Mouse (Mus musculus) midbrain, embryonic 15.5 days (tissue): ENCODE results near the gene Oprm1. TPM values are rescaled to one million over a fixed set of nuclear protein-coding genes. Genes with fewer than 3 reads are reported as not detected.

ENCODE experiments used
- ATAC-seq: fragments of 200-750 bp; cut with Nextera tagmentation; replicated peaks from 2 replicates; pipeline ENCODE4 v1.8.0; 2017; ENCODE audit warnings: moderate TSS enrichment
- H3K27ac ChIP-seq: fragments of 300-500 bp; sonication (generic); 2 replicates; pipeline ENCODE4 v1.5.1; 2015; ENCODE audit warnings: mild to moderate bottlenecking, inconsistent platforms
- H3K27me3 ChIP-seq: fragments of 300-500 bp; sonication (generic); replicated peaks from 2 replicates; pipeline ENCODE4 v1.6.1; 2015; ENCODE audit warnings: inconsistent platforms
- H3K36me3 ChIP-seq: fragments of 300-500 bp; sonication (generic); replicated peaks from 2 replicates; pipeline ENCODE4 v1.6.1; 2015; ENCODE audit warnings: inconsistent platforms
- H3K4me1 ChIP-seq: fragments of 300-500 bp; sonication (generic); 2 replicates; pipeline ENCODE4 v1.6.1; 2015; ENCODE audit warnings: inconsistent platforms
- H3K4me2 ChIP-seq: fragments of 300-500 bp; sonication (generic); 2 replicates; pipeline ENCODE4 v1.6.1; 2015; ENCODE audit warnings: inconsistent platforms, mild to moderate bottlenecking, moderate library complexity
- H3K4me3 ChIP-seq: fragments of 300-500 bp; sonication (generic); 2 replicates; pipeline ENCODE4 v1.5.1; 2015; ENCODE audit warnings: mild to moderate bottlenecking, inconsistent platforms
- H3K9ac ChIP-seq: fragments of 300-500 bp; sonication (generic); 2 replicates; pipeline ENCODE4 v1.6.1; 2015; ENCODE audit warnings: mild to moderate bottlenecking, inconsistent platforms
- H3K9me3 ChIP-seq: fragments of 300-500 bp; sonication (generic); 2 replicates; pipeline ENCODE4 v1.6.1; 2016; ENCODE audit warnings: inconsistent platforms
- WGBS: fragments of 180-500 bp; shearing (Covaris S2); methylation state at CpG from one replicate; pipeline ENCODE4 v1.1.7; 2015; ENCODE audit warnings: mixed read lengths; 5-methylcytosine and 5-hydroxymethylcytosine counted together
- polyA plus RNA-seq: library from polyadenylated mRNA; unstranded; fragments of >200 nt; fragmentation: Nextera tagmentation; extraction: Ambion mirVana; gene quantifications from 2 replicates; pipeline ENCODE4 v1.2.1, GENCODE M21; 2015

Gene Oprm1
- polyA plus RNA-seq, 1 experiment from 2014 or later = 2.1 TPM

DNA sequence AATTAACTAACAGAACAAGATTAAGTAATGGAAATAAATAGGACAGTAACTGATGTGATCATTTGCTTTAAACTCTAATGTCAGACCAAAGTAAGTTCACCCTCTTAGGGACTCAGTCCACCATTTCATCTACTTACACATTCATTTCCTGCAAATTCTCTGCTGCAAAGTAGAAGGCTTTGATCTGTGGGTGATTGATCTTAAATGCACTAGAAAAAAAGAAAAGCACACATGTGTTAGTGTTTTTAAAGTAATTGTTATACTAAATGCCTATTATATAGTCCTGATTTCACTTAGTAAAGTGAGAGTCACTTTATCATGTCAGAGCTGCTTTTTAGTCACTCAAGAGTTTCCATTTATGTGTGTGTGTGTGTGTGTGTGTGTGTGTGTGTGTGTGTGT lies 196.2 kb downstream of the Oprm1 start:
- H3K4me2 ChIP-seq = no peak overlapping the region
- H3K4me3 ChIP-seq = no peak overlapping the region
- H3K36me3 ChIP-seq = no peaks in the 10 kb centered on the region
- no peaks in the 10 kb centered on the region for H3K9me3 ChIP-seq
- no peak overlapping the region for H3K9ac ChIP-seq
- H3K27me3 ChIP-seq = no peaks in the 10 kb centered on the region
- no peak for ATAC-seq
- no peak overlapping the region for H3K27ac ChIP-seq
- no peaks in the 10 kb centered on the region for H3K4me1 ChIP-seq

DNA sequence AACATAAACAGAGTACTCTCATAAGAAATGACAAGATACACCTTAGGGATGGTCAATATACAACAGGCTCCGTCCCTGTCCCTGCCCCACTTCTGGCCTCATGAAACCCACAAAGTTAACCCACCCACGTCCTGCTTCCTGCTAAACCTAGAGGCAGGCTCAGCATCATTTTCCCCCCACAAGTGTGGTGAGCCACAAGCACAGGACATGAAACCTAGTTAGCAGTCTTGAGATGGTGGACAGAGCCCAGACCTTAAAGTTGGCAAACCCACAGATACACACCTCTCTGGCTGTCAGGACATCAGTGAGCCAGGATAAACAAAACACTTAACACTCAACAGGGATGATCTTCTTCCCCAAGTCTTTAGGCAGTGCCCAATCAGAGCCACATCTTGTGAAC lies 198.1 kb downstream of the Oprm1 start:
- Histone ChIP-seq H3K4me2 (no peak overlapping the region), H3K9me3 (no peaks in the 10 kb centered on the region), H3K36me3 (no peaks in the 10 kb centered on the region), H3K4me3 (no peak overlapping the region), H3K4me1 (no peaks in the 10 kb centered on the region), H3K27me3 (no peaks in the 10 kb centered on the region), H3K27ac (no peak overlapping the region), H3K9ac (no peak overlapping the region)
- WGBS = 95% methylated on average over 2 of the region's 2 CpGs
- no peak for ATAC-seq

DNA sequence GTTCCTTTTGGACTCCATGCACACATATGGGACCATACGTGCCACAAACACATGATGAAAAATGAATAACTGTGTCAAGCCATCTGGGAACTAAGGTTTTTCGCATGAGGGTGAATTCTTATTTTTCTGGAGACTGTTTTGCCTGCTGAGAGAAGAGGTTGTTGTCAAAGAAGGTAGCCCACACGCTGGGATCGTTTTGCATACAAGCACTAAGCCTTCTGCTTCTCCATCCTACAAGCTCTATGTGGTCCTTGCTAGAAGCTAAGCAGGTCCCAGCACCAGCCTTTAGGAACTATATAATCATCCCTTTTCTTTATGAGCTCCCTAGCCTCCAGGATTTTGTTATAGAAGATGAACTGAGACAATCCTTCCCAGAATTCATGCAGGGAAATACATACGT lies 200.5 kb downstream of the Oprm1 start:
- no peaks in the 10 kb centered on the region for H3K36me3 ChIP-seq
- no peak overlapping the region for H3K27ac ChIP-seq
- no peak overlapping the region for H3K9ac ChIP-seq
- no peak for ATAC-seq
- no peaks in the 10 kb centered on the region for H3K27me3 ChIP-seq
- H3K9me3 ChIP-seq = no peaks in the 10 kb centered on the region
- 80% methylated on average over 5 of the region's 5 CpGs for WGBS
- H3K4me2 ChIP-seq = no peak overlapping the region
- H3K4me1 ChIP-seq = no peaks in the 10 kb centered on the region
- no peak overlapping the region for H3K4me3 ChIP-seq

DNA sequence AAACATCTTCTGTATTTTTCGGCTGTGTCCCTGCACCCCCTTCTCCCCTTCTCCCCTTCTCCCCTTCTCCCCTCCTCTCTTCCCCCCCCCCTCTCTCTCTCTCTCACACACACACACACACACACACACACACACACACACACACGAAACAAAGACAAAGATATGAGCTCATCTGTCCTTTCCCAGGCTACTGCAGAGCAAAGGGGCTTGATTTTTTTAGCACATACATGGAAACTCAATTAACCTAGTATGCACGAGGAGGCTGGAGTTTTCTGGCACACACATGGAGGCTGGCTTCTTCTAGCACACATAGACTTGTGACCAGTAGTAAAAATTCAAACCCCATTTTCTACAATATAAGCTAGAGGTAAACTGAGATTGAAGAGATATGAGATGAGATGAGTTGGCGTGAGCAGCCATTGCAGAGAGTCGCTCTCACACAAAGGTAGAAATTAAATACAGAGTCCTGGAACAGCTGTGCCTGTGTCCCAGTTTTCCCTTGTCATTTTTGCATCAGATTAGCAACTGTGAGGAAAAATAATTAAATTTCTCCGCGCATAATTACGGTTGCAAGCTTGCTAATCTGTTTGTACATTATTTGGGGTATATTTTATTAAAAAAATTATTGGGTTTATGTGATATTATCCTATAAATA lies 209.4 kb downstream of the Oprm1 start:
- no peak overlapping the region for H3K4me3 ChIP-seq
- H3K27ac ChIP-seq = no peak overlapping the region
- H3K4me2 ChIP-seq = no peak overlapping the region
- H3K36me3 ChIP-seq = no peaks in the 10 kb centered on the region
- no peaks in the 10 kb centered on the region for H3K27me3 ChIP-seq
- H3K4me1 ChIP-seq = no peaks in the 10 kb centered on the region
- WGBS = 73% methylated on average over 8 of the region's 8 CpGs
- H3K9ac ChIP-seq = no peak overlapping the region
- no peaks in the 10 kb centered on the region for H3K9me3 ChIP-seq
- ATAC-seq = 0 out of 2 replicates have a peak, but pooled peaks have one; percentile 63

DNA sequence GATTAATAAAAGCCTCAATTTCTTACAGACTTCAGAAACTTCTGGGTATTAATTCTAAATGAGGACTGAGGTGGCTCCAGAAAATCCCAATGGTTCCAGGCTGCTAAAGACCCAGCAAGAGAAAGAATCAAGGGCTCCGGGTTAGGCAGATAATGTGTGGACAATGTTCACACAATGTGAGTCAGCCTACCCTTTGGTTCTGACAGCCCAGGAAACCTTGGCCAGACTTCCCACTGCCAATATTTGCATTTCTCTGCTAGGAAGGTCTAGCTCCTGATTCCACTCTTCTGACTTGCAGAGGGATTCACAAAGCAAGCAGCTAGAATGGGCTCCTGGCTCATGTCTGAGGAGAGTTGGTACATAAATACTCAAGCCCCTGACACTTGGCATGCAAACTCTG lies 210.0 kb downstream of the Oprm1 start:
- Histone ChIP-seq H3K4me3 (no peak overlapping the region), H3K4me1 (no peaks in the 10 kb centered on the region), H3K27ac (no peak overlapping the region), H3K27me3 (no peaks in the 10 kb centered on the region), H3K9ac (no peak overlapping the region), H3K36me3 (no peaks in the 10 kb centered on the region), H3K9me3 (no peaks in the 10 kb centered on the region), H3K4me2 (no peak overlapping the region)
- WGBS = 70% methylated on average over 1 of the region's 1 CpGs
- ATAC-seq = no peak

DNA sequence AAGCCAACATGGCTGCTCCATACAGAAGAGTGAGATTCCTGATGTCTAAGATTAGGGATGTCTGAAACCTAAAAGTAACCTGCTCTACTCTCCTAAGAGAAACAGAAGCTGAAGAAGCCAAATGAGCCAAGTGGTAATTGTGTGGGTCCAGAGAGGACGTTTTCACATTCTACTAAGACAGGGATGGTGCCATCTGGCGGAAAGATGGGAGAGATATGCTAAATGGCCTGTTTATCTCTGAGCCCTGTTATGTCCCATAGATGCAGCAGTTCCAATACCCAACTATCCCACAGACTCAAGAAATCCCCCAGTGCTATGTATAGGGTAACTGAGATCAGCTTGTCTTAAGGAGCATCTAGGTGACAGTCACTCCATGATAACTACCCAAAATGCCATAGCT lies 219.5 kb downstream of the Oprm1 start:
- Histone ChIP-seq H3K4me2 (no peak overlapping the region), H3K9ac (no peak overlapping the region), H3K4me3 (no peak overlapping the region), H3K36me3 (no peaks in the 10 kb centered on the region), H3K9me3 (no peaks in the 10 kb centered on the region), H3K4me1 (0 out of 2 replicates have a peak, but pooled peaks cover 6% of the 10 kb centered on the region), H3K27ac (no peak overlapping the region), H3K27me3 (no peaks in the 10 kb centered on the region)
- no peak for ATAC-seq
- 76% methylated on average over 2 of the region's 2 CpGs for WGBS

DNA sequence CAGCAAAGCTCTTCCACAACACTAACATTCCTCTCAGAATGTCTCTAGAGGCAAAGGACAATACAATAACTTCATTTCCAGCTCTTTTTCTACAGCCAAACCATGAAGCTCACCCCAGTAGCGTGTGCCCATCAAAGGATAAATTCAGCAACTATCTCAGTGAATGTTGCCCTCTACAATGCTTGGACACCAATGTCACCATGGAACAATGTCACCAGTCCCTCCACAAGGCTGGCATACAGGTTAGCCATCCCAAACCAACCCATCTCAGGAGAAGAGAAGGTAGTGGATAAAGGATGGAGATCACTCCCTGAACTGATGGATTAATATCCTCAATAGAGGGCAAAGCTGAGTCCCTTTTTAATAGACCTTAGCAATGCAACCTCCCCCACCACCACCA lies 220.4 kb downstream of the Oprm1 start:
- no peaks in the 10 kb centered on the region for H3K36me3 ChIP-seq
- H3K27ac ChIP-seq = no peak overlapping the region
- no peak overlapping the region for H3K9ac ChIP-seq
- H3K9me3 ChIP-seq = no peaks in the 10 kb centered on the region
- H3K4me1 ChIP-seq = 0 out of 2 replicates have a peak, but pooled peaks cover 6% of the 10 kb centered on the region
- ATAC-seq = no peak
- no peak overlapping the region for H3K4me2 ChIP-seq
- WGBS = 93% methylated on average over 1 of the region's 1 CpGs
- H3K4me3 ChIP-seq = no peak overlapping the region
- H3K27me3 ChIP-seq = no peaks in the 10 kb centered on the region

DNA sequence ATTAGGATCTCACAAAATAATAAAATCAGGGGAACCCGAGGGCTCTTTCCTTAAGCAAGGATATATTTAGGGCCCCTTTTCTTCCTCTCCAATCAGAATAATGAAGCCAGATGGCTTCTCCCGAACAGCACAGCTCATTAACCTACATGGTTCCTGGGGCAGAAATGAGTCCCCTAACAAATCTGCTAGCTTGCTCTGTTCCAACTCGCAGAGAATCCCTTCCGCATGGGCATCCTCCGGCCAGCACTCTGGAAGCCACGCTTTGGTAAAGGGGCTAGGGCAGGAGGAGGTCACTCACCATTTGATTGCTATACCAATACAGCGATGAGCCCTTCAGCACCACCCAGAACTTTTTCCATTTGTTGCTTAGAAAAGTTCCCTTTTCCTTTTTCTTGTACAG lies 220.9 kb downstream of the Oprm1 start:
- Histone ChIP-seq H3K27me3 (no peaks in the 10 kb centered on the region), H3K4me2 (peak overlapping the region; percentile 53), H3K27ac (no peak overlapping the region), H3K9ac (no peak overlapping the region), H3K36me3 (no peaks in the 10 kb centered on the region), H3K4me3 (peak overlapping the region; percentile 34), H3K4me1 (0 out of 2 replicates have a peak, but pooled peaks cover 6% of the 10 kb centered on the region), H3K9me3 (no peaks in the 10 kb centered on the region)
- 65% methylated on average over 7 of the region's 7 CpGs for WGBS
- peak; percentile 59 for ATAC-seq

DNA sequence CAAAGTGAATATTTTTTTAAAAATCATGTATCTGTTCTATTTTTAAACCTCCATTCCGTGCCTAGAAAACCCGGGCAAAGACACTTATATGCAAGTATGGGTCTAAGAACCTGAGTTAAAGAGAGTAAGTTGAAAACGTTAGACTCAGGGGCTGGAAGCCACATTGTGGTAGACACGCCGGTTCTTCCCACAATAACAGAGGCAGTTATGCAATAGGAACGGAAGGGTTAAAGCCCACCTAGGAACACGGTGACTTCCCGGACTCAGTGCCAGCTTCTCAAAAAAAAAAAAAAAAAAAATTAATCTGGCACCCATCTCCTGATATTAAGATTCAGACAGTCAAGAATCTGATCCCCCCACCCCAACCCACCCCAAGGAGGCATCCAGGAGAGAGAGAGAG lies 221.5 kb downstream of the Oprm1 start:
- peak; percentile 70 for ATAC-seq
- peak overlapping the region; percentile 53; the same call in 1 of the 2 replicates for H3K27ac ChIP-seq

DNA sequence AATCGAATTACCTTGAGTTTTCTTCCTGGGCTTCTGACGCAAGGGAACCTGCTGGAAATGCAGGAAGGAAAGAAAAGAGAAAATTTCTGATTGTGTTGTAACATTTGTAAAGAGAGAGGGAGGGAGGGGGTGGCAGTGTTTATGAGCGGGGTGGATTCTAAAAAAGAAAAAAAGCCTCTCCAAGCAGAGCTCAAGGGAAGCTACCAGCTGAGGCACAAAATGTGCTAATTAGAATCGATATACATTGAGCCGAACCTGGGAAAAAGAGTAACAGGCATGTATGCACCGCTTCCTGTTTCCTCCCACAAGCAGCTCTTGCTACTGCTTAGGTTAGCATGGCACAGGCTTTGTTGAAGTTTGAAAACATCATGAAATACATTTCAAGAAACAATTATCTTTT lies 221.9 kb downstream of the Oprm1 start:
- H3K9me3 ChIP-seq = no peaks in the 10 kb centered on the region
- peak overlapping the region; percentile 34 for H3K4me3 ChIP-seq
- H3K4me1 ChIP-seq = 0 out of 2 replicates have a peak, but pooled peaks cover 6% of the 10 kb centered on the region
- no peaks in the 10 kb centered on the region for H3K27me3 ChIP-seq
- 15% methylated on average over 6 of the region's 6 CpGs for WGBS
- H3K36me3 ChIP-seq = no peaks in the 10 kb centered on the region
- H3K9ac ChIP-seq = peak overlapping the region; percentile 37
- ATAC-seq = peak; percentile 76
- peak overlapping the region; percentile 53 for H3K4me2 ChIP-seq
- H3K27ac ChIP-seq = peak overlapping the region; percentile 53

More for the DNA sequence above, 221.5 kb downstream of the Oprm1 start:
- Histone ChIP-seq H3K9ac (peak overlapping the region; percentile 37), H3K36me3 (no peaks in the 10 kb centered on the region), H3K4me3 (peak overlapping the region; percentile 34), H3K9me3 (no peaks in the 10 kb centered on the region), H3K27me3 (no peaks in the 10 kb centered on the region), H3K4me1 (0 out of 2 replicates have a peak, but pooled peaks cover 6% of the 10 kb centered on the region), H3K4me2 (peak overlapping the region; percentile 53)
- WGBS = 40% methylated on average over 8 of the region's 8 CpGs

DNA sequence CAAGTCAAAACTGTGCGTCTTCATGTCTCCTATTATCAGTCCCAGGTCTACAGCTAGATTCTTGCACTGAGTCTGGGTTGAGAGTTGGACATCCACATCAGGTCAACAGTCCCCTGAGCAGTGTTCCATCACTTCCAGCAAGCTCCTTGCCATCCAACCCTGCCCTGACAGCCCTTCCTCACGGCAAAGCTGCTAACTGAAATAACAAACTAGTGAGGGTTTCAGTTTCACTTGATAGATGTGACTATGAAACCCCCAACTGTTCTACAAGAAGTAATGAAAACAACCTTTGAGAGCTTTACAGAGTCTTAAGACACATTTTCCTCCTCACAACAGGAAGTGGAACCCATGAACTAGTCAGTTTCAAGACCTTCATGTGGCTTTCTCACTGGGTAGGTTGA lies 224.4 kb downstream of the Oprm1 start:
- Histone ChIP-seq H3K4me2 (no peak overlapping the region), H3K27me3 (no peaks in the 10 kb centered on the region), H3K4me1 (0 out of 2 replicates have a peak, but pooled peaks cover 6% of the 10 kb centered on the region), H3K9ac (no peak overlapping the region), H3K4me3 (no peak overlapping the region), H3K36me3 (no peaks in the 10 kb centered on the region), H3K9me3 (no peaks in the 10 kb centered on the region), H3K27ac (no peak overlapping the region)
- 90% methylated on average over 2 of the region's 2 CpGs for WGBS
- no peak for ATAC-seq

DNA sequence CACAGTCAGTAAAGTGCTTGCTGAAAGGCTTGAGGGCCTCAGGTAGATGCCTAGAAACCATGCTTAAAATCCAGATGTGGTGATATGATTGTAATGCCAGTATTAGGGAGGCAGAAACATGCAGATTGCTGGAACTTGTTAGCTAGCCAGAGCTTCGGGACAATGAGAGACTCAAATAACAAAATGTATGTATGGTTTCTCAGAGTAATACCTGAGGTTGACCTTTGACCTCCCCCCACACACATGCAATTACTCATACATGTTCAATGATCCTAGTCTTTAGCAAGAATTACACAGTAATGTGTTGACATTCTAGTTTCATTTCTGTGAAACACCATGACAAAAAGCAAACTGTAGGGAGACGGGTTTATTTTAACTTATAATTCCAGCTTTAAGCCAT lies 225.1 kb downstream of the Oprm1 start:
- no peak overlapping the region for H3K4me3 ChIP-seq
- H3K27ac ChIP-seq = no peak overlapping the region
- H3K9me3 ChIP-seq = no peaks in the 10 kb centered on the region
- H3K36me3 ChIP-seq = no peaks in the 10 kb centered on the region
- ATAC-seq = no peak
- 0 out of 2 replicates have a peak, but pooled peaks cover 6% of the 10 kb centered on the region for H3K4me1 ChIP-seq
- H3K27me3 ChIP-seq = no peaks in the 10 kb centered on the region
- 92% methylated on average over 2 of the region's 2 CpGs for WGBS
- H3K4me2 ChIP-seq = no peak overlapping the region
- no peak overlapping the region for H3K9ac ChIP-seq

DNA sequence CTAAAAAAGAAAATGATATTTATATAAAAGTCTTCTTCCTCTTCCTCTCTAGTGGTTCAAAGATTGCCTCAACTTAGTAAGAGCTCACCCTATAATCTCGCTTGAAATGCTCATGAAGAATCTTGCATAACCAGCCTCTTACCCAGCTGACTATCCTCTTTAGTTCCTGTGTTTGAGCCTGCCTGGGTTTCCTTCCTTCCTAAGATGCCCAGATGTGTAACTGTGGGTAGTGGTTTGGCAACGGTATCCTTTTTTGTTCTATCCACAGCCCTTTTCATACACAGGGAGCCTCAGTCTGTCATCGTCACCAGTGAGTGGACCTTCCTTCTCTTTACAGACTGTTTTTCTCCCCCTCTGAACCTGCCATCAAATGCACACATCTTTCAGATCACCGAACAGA lies 227.9 kb downstream of the Oprm1 start:
- WGBS = 91% methylated on average over 4 of the region's 4 CpGs
- no peak overlapping the region for H3K9ac ChIP-seq
- H3K27me3 ChIP-seq = no peaks in the 10 kb centered on the region
- no peaks in the 10 kb centered on the region for H3K4me1 ChIP-seq
- ATAC-seq = no peak
- no peak overlapping the region for H3K27ac ChIP-seq
- no peak overlapping the region for H3K4me2 ChIP-seq
- no peaks in the 10 kb centered on the region for H3K36me3 ChIP-seq
- H3K9me3 ChIP-seq = no peaks in the 10 kb centered on the region
- H3K4me3 ChIP-seq = no peak overlapping the region
